ENCODE assay signal across 1 mouse cellular context in the genomic region with DNA sequence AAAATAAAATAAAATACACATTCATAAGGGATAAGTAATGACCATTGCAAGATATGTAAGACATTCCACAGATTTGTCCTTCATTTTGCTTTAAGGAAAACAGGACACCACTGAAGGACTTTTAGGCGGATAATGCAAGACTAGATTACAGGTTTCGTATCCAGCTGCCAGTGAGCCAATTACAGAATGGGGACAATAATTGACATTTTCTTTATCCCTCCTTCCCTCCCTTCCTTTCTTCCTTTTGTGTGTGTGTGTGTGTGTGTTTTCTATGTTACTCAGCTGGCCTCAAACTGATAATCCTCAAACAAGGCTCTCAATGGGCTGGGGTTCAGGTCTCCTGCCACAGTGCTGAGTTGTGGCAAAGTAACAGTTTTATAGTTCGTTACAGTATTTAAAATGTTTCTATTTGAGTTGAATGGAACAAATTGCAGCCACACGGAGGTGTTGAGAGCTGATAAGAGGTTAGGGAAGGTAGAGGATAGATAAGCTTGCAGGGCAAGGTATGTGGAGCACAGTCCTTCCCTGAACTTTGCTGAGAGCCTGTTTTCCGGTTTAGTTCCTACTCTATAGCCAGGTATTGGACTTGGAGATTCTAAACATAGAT.
TF ChIP-seq lines count a peak whose summit lies in the region.

No protein-coding gene starts in this region.

TF ChIP-seq in MEL, 35 proteins besides CTCF, POLR2A, EP300 and RAD21 (continued from another document):
- peak; percentile 59; the same call in 1 of the 2 replicates for TF ChIP-seq BHLHE40 (IDR thresholded peaks at IDR 0.05; ENCODE audit: borderline replicate concordance, low read depth, low read length)
- TF ChIP-seq E2F4 (IDR thresholded peaks at IDR 0.05; ENCODE audit: borderline replicate concordance, low read depth, low read length), result 0 out of 2 replicates have a peak, but pooled peaks have one; percentile 32
- peak; percentile 95 for TF ChIP-seq GATA1 (IDR thresholded peaks at IDR 0.05; ENCODE audit: low read depth, low read length)
- peak; percentile 48 for TF ChIP-seq NELFE (IDR thresholded peaks at IDR 0.05; ENCODE audit: low read depth, low read length)
- peak; percentile 67; the same call in 1 of the 2 replicates for TF ChIP-seq JUND (IDR thresholded peaks at IDR 0.05; ENCODE audit: low read depth, low read length)
- peak; percentile 62 for TF ChIP-seq TBP (IDR thresholded peaks at IDR 0.05; ENCODE audit: low read depth, low read length)
- peak; percentile 85 for TF ChIP-seq MYB (IDR thresholded peaks at IDR 0.05; ENCODE audit: low read depth, low read length)
- no peak for TF ChIP-seq USF1 (IDR thresholded peaks at IDR 0.05; ENCODE audit: low read depth, low read length)
- peak; percentile 50; the same call in 1 of the 2 replicates for TF ChIP-seq MYC (IDR thresholded peaks at IDR 0.05; ENCODE audit: low read depth, low read length)
- 0 out of 2 replicates have a peak, but pooled peaks have one; percentile 26 for TF ChIP-seq HCFC1 (IDR thresholded peaks at IDR 0.05; ENCODE audit: low read depth, low read length)
- no peak for TF ChIP-seq ZC3H11A (IDR thresholded peaks at IDR 0.05; ENCODE audit: low read depth, low read length)
- peak; percentile 73; the same call in 1 of the 2 replicates for TF ChIP-seq MEF2A (IDR thresholded peaks at IDR 0.05; ENCODE audit: extremely low read depth, insufficient replicate concordance, low read depth, low read length, poor library complexity, severe bottlenecking)
- no peak; the same call in 1 of the 2 replicates for TF ChIP-seq ELF1 (IDR thresholded peaks at IDR 0.05; ENCODE audit: low read depth, low read length)
- 0 out of 2 replicates have a peak, but pooled peaks have one; percentile 39 for TF ChIP-seq ZMIZ1 (IDR thresholded peaks at IDR 0.05; ENCODE audit: low read depth, low read length)
- no peak for TF ChIP-seq USF2 (IDR thresholded peaks at IDR 0.05; ENCODE audit: borderline replicate concordance in 1 of 2, insufficient read depth in 1 of 2, low read depth in 1 of 2, low read length in 2 of 2)
- TF ChIP-seq ETS1 (IDR thresholded peaks at IDR 0.05; ENCODE audit: low read depth, low read length), result peak; percentile 84
